Mouse (Mus musculus): Measurements from ENCODE around the gene Nup133. TPM values are rescaled to one million over a fixed set of nuclear protein-coding genes. Genes with fewer than 3 reads are reported as not detected.

Nup133 gene
- polyA plus RNA-seq, 1 experiment from 2014 or later, result 38.4 TPM

- ATAC-seq (ENCODE audit: insufficient number of reproducible peaks, insufficient read depth, low FRiP score, low read depth), result no peak
- 53% methylated on average over 10 of the region's 10 CpGs for WGBS
- H3K4me2 ChIP-seq (replicated peaks; ENCODE audit: low read depth, low read length), result no peak overlapping the region
- H3K9ac ChIP-seq (replicated peaks; ENCODE audit: low read depth, low read length), result no peak overlapping the region
- peaks cover 33% of the 10 kb centered on the region for H3K27me3 ChIP-seq (ENCODE audit: control insufficient read depth, insufficient read depth, low read length)
- H3K27ac ChIP-seq (ENCODE audit: low read length), result no peak overlapping the region
- H3K9me3 ChIP-seq (ENCODE audit: control insufficient read depth, low read depth, low read length), result no peaks in the 10 kb centered on the region
- no peak overlapping the region for H3K4me3 ChIP-seq (ENCODE audit: low read depth, low read length)
- no peaks in the 10 kb centered on the region for H3K4me1 ChIP-seq (ENCODE audit: control insufficient read depth, insufficient read depth, low read length)
- H3K36me3 ChIP-seq (ENCODE audit: control insufficient read depth, insufficient read depth, low read length), result peaks cover 5% of the 10 kb centered on the region; the same call in 1 of the 2 replicates
Measured at GRCm38 (mm10) chr8:123896774-123897173, 52.3 kb downstream of the Nup133 start.

GRCm38 (mm10) chr8:123896366-123896761, 52.7 kb downstream of the Nup133 start:
- Histone ChIP-seq H3K4me2 (replicated peaks; ENCODE audit: low read depth, low read length) (no peak overlapping the region), H3K27ac (ENCODE audit: low read length) (no peak overlapping the region), H3K36me3 (ENCODE audit: control insufficient read depth, insufficient read depth, low read length) (peaks cover 1% of the 10 kb centered on the region; the same call in 1 of the 2 replicates), H3K9ac (replicated peaks; ENCODE audit: low read depth, low read length) (no peak overlapping the region), H3K4me3 (ENCODE audit: low read depth, low read length) (no peak overlapping the region), H3K4me1 (ENCODE audit: control insufficient read depth, insufficient read depth, low read length) (peaks cover 3% of the 10 kb centered on the region; the same call in 1 of the 2 replicates), H3K27me3 (ENCODE audit: control insufficient read depth, insufficient read depth, low read length) (peaks cover 33% of the 10 kb centered on the region), H3K9me3 (ENCODE audit: control insufficient read depth, low read depth, low read length) (no peaks in the 10 kb centered on the region)
- WGBS, result 51% methylated on average over 14 of the region's 14 CpGs
- no peak for ATAC-seq (ENCODE audit: insufficient number of reproducible peaks, insufficient read depth, low FRiP score, low read depth)

- H3K9ac ChIP-seq (replicated peaks; ENCODE audit: low read depth, low read length), result no peak overlapping the region
- ATAC-seq (ENCODE audit: insufficient number of reproducible peaks, insufficient read depth, low FRiP score, low read depth), result no peak
- no peak overlapping the region for H3K4me2 ChIP-seq (replicated peaks; ENCODE audit: low read depth, low read length)
- peaks cover 33% of the 10 kb centered on the region for H3K27me3 ChIP-seq (ENCODE audit: control insufficient read depth, insufficient read depth, low read length)
- no peaks in the 10 kb centered on the region for H3K9me3 ChIP-seq (ENCODE audit: control insufficient read depth, low read depth, low read length)
- H3K4me1 ChIP-seq (ENCODE audit: control insufficient read depth, insufficient read depth, low read length), result peaks cover 4% of the 10 kb centered on the region; the same call in 1 of the 2 replicates
- no peak overlapping the region for H3K27ac ChIP-seq (ENCODE audit: low read length)
- H3K4me3 ChIP-seq (ENCODE audit: low read depth, low read length), result no peak overlapping the region
- 65% methylated on average over 9 of the region's 9 CpGs for WGBS
- H3K36me3 ChIP-seq (ENCODE audit: control insufficient read depth, insufficient read depth, low read length), result no peaks in the 10 kb centered on the region; the same call in 1 of the 2 replicates
Measured at GRCm38 (mm10) chr8:123895680-123896365, 53.2 kb downstream of the Nup133 start.

GRCm38 (mm10) chr8:123895230-123895629, 53.8 kb downstream of the Nup133 start:
- no peak for ATAC-seq (ENCODE audit: insufficient number of reproducible peaks, insufficient read depth, low FRiP score, low read depth)
- H3K27ac ChIP-seq (ENCODE audit: low read length), result no peak overlapping the region
- H3K9me3 ChIP-seq (ENCODE audit: control insufficient read depth, low read depth, low read length), result no peaks in the 10 kb centered on the region
- 79% methylated on average over 4 of the region's 4 CpGs for WGBS
- no peak overlapping the region for H3K4me3 ChIP-seq (ENCODE audit: low read depth, low read length)
- H3K9ac ChIP-seq (replicated peaks; ENCODE audit: low read depth, low read length), result no peak overlapping the region
- H3K27me3 ChIP-seq (ENCODE audit: control insufficient read depth, insufficient read depth, low read length), result peaks cover 39% of the 10 kb centered on the region
- no peak overlapping the region for H3K4me2 ChIP-seq (replicated peaks; ENCODE audit: low read depth, low read length)
- H3K4me1 ChIP-seq (ENCODE audit: control insufficient read depth, insufficient read depth, low read length), result peaks cover 4% of the 10 kb centered on the region; the same call in 1 of the 2 replicates
- H3K36me3 ChIP-seq (ENCODE audit: control insufficient read depth, insufficient read depth, low read length), result no peaks in the 10 kb centered on the region; the same call in 1 of the 2 replicates

GRCm38 (mm10) chr8:123894502-123895097, 54.5 kb downstream of the Nup133 start, which contains the start of gene Acta1:
TSS of gene Acta1 (minus strand) at chr8:123894751.
- ATAC-seq (ENCODE audit: insufficient number of reproducible peaks, insufficient read depth, low FRiP score, low read depth), result no peak
- Histone ChIP-seq H3K36me3 (ENCODE audit: control insufficient read depth, insufficient read depth, low read length) (no peaks in the 10 kb centered on the region; the same call in 1 of the 2 replicates), H3K27me3 (ENCODE audit: control insufficient read depth, insufficient read depth, low read length) (peaks cover 41% of the 10 kb centered on the region), H3K4me1 (ENCODE audit: control insufficient read depth, insufficient read depth, low read length) (peaks cover 4% of the 10 kb centered on the region; the same call in 1 of the 2 replicates), H3K4me2 (replicated peaks; ENCODE audit: low read depth, low read length) (no peak within 1 kb of the TSS), H3K9ac (replicated peaks; ENCODE audit: low read depth, low read length) (no peak within 1 kb of the TSS), H3K4me3 (ENCODE audit: low read depth, low read length) (no peak within 1 kb of the TSS), H3K27ac (ENCODE audit: low read length) (no peak within 1 kb of the TSS), H3K9me3 (ENCODE audit: control insufficient read depth, low read depth, low read length) (no peaks in the 10 kb centered on the region)
- WGBS, result 24% methylated on average over 15 of the region's 15 CpGs

- Histone ChIP-seq H3K27ac (ENCODE audit: low read length) (no peak overlapping the region), H3K4me2 (replicated peaks; ENCODE audit: low read depth, low read length) (no peak overlapping the region), H3K36me3 (ENCODE audit: control insufficient read depth, insufficient read depth, low read length) (no peaks in the 10 kb centered on the region), H3K27me3 (ENCODE audit: control insufficient read depth, insufficient read depth, low read length) (peaks cover 41% of the 10 kb centered on the region), H3K9me3 (ENCODE audit: control insufficient read depth, low read depth, low read length) (no peaks in the 10 kb centered on the region), H3K4me1 (ENCODE audit: control insufficient read depth, insufficient read depth, low read length) (peaks cover 4% of the 10 kb centered on the region; the same call in 1 of the 2 replicates), H3K4me3 (ENCODE audit: low read depth, low read length) (no peak overlapping the region), H3K9ac (replicated peaks; ENCODE audit: low read depth, low read length) (no peak overlapping the region)
- WGBS, result 75% methylated on average over 11 of the region's 11 CpGs
- ATAC-seq (ENCODE audit: insufficient number of reproducible peaks, insufficient read depth, low FRiP score, low read depth), result no peak
Measured at GRCm38 (mm10) chr8:123893413-123893812, 55.7 kb downstream of the Nup133 start.

GRCm38 (mm10) chr8:123892586-123893155, 56.4 kb downstream of the Nup133 start:
- no peak overlapping the region for H3K27ac ChIP-seq (ENCODE audit: low read length)
- H3K36me3 ChIP-seq (ENCODE audit: control insufficient read depth, insufficient read depth, low read length), result no peaks in the 10 kb centered on the region
- H3K9me3 ChIP-seq (ENCODE audit: control insufficient read depth, low read depth, low read length), result no peaks in the 10 kb centered on the region
- peaks cover 41% of the 10 kb centered on the region for H3K27me3 ChIP-seq (ENCODE audit: control insufficient read depth, insufficient read depth, low read length)
- 0 out of 2 replicates have a peak overlapping the region, but pooled peaks have one; percentile 5 for H3K4me2 ChIP-seq (replicated peaks; ENCODE audit: low read depth, low read length)
- H3K4me3 ChIP-seq (ENCODE audit: low read depth, low read length), result no peak overlapping the region; the same call in 1 of the 2 replicates
- H3K4me1 ChIP-seq (ENCODE audit: control insufficient read depth, insufficient read depth, low read length), result peaks cover 4% of the 10 kb centered on the region; the same call in 1 of the 2 replicates
- no peak overlapping the region for H3K9ac ChIP-seq (replicated peaks; ENCODE audit: low read depth, low read length)
- no peak for ATAC-seq (ENCODE audit: insufficient number of reproducible peaks, insufficient read depth, low FRiP score, low read depth)
- WGBS, result 17% methylated on average over 30 of the region's 30 CpGs

- Histone ChIP-seq H3K9me3 (ENCODE audit: control insufficient read depth, low read depth, low read length) (no peaks in the 10 kb centered on the region), H3K36me3 (ENCODE audit: control insufficient read depth, insufficient read depth, low read length) (no peaks in the 10 kb centered on the region), H3K4me1 (ENCODE audit: control insufficient read depth, insufficient read depth, low read length) (peaks cover 4% of the 10 kb centered on the region; the same call in 1 of the 2 replicates), H3K27me3 (ENCODE audit: control insufficient read depth, insufficient read depth, low read length) (peaks cover 41% of the 10 kb centered on the region), H3K27ac (ENCODE audit: low read length) (no peak overlapping the region), H3K4me2 (replicated peaks; ENCODE audit: low read depth, low read length) (peak overlapping the region; percentile 14; the same call in 1 of the 2 replicates), H3K9ac (replicated peaks; ENCODE audit: low read depth, low read length) (no peak overlapping the region), H3K4me3 (ENCODE audit: low read depth, low read length) (peak overlapping the region; percentile 3)
- whole genome bisulfite sequencing, result 2% methylated on average over 49 of the region's 49 CpGs
- ATAC-seq (ENCODE audit: insufficient number of reproducible peaks, insufficient read depth, low FRiP score, low read depth), result 0 out of 2 replicates have a peak, but pooled peaks have one; percentile 46
Measured at GRCm38 (mm10) chr8:123891883-123892585, 57.0 kb downstream of the Nup133 start.
